22 mouse cellular contexts compared by ENCODE assay signal in the genomic region with DNA sequence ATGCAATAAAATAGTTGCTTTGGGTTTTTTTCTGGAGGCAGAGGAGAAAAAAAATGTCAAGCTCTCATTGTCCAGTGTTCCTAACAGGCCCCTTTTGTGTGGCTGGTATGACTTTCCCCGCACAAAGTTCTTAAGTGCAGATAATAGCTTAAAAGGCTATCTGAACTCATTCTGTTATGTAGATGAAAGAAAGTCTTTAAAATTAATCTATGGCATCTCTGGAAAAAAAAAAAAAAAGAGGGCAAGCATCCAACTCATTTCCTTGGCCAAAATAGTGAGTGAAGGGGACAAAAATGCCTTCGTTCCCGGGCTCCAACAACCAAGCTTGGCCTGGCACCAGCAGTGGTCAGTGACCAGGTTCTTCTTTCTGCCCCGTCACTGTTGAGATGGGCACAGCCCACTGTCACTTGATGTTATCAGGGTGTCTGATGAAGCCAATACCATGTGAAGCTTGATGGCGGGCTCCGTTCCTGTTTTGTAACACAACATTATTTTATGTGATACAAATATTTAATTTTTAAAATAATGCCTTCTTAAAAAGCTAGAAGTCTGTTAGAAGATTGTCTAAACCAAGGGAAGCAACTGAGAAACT.
"Had no signal": no experiment of that assay in that cellular context is flagged by ENCODE, and none has a peak within 500 bp of the region (broad histone marks: within the 10 kb centered on the region; RNA-seq: fewer than 3 reads in every experiment).

No protein-coding gene starts in this region.

- H3K4me2 ChIP-seq: limb, embryonic 13.5 days; liver, embryonic 12.5 days; liver, embryonic 15.5 days; midbrain, embryonic 12.5 days; midbrain, embryonic 15.5 days; neural tube, embryonic 12.5 days; neural tube, embryonic 15.5 days had no signal

- DNase-seq: kidney, adult 18-20 months; kidney, postnatal 10 days; kidney, postnatal 36 days; layer of hippocampus, postnatal 36 days; liver; lung, adult 18-20 months; lung, postnatal 10 days; right cerebral cortex, adult 18-20 months; right cerebral cortex, postnatal 14 days; right cerebral cortex, postnatal 4 days; thymus, adult 2 months; thymus, postnatal 14 days had no signal

- H3K9me3 ChIP-seq: limb, embryonic 10.5 days; limb, embryonic 13.5 days; liver, embryonic 12.5 days; liver, embryonic 15.5 days; midbrain, embryonic 12.5 days; midbrain, embryonic 15.5 days; neural tube, embryonic 12.5 days; neural tube, embryonic 15.5 days had no signal

- H3K36me3 ChIP-seq: limb, embryonic 10.5 days; limb, embryonic 13.5 days; liver, embryonic 12.5 days; liver, embryonic 15.5 days; midbrain, embryonic 12.5 days; midbrain, embryonic 15.5 days; neural tube, embryonic 12.5 days; neural tube, embryonic 15.5 days had no signal

- H3K27me3 ChIP-seq: limb, embryonic 13.5 days; liver, embryonic 12.5 days; liver, embryonic 15.5 days; midbrain, embryonic 12.5 days; midbrain, embryonic 15.5 days; neural tube, embryonic 12.5 days; neural tube, embryonic 15.5 days had no signal

- H3K4me3 ChIP-seq: left cerebral cortex, adult 2 months; limb, embryonic 10.5 days; limb, embryonic 13.5 days; liver, embryonic 12.5 days; liver, embryonic 15.5 days; midbrain, embryonic 12.5 days; midbrain, embryonic 15.5 days; neural tube, embryonic 12.5 days; neural tube, embryonic 15.5 days had no signal

- H3K27ac ChIP-seq: left cerebral cortex, adult 2 months; limb, embryonic 10.5 days; limb, embryonic 13.5 days; liver, embryonic 12.5 days; liver, embryonic 15.5 days; midbrain, embryonic 12.5 days; midbrain, embryonic 15.5 days; neural tube, embryonic 12.5 days; neural tube, embryonic 15.5 days; stomach, postnatal 0 days had no signal

- H3K4me1 ChIP-seq: limb, embryonic 13.5 days; liver, embryonic 15.5 days; midbrain, embryonic 15.5 days; neural tube, embryonic 12.5 days; neural tube, embryonic 15.5 days had no signal

- H3K9ac ChIP-seq: limb, embryonic 13.5 days; liver, embryonic 12.5 days; liver, embryonic 15.5 days; midbrain, embryonic 12.5 days; midbrain, embryonic 15.5 days; neural tube, embryonic 12.5 days; neural tube, embryonic 15.5 days had no signal

- ATAC-seq: liver, embryonic 12.5 days; midbrain, embryonic 15.5 days had no signal
